Mouse (Mus musculus) skeletal muscle tissue, postnatal 0 days (tissue): ENCODE results near the gene Olfr884. TPM values are rescaled to one million over a fixed set of nuclear protein-coding genes. Genes with fewer than 3 reads are reported as not detected.

Experiments
- polyA plus RNA-seq: library from polyadenylated mRNA; unstranded; fragments of >200 nt; fragmentation: Nextera tagmentation; extraction: Ambion mirVana; gene quantifications from 2 replicates; pipeline ENCODE4 v1.2.1, GENCODE M21; 2015

Gene Olfr884
- polyA plus RNA-seq: not detected in 2 replicates

GRCm38 (mm10) chr9:38046255-38046654, at the start of gene Olfr884:
Gene Olfr884 (plus strand): TSS chr9:38046555.

GRCm38 (mm10) chr9:38025508-38025907, 20.8 kb upstream of the Olfr884 start, which contains the start of gene Olfr883:
Gene Olfr883 (plus strand): TSS chr9:38025808.

GRCm38 (mm10) chr9:38061022-38061421, 14.7 kb downstream of the Olfr884 start, which contains the start of gene Olfr885:
Gene Olfr885 (plus strand): TSS chr9:38061322.

GRCm38 (mm10) chr9:38083772-38084171, 37.4 kb downstream of the Olfr884 start, which contains the start of gene Olfr887:
Gene Olfr887 (plus strand): TSS chr9:38084072.

Other genes starting within 250 kb of the Olfr884 start
- not detected in 2 replicates for gene Olfr876, start 243.5 kb upstream of the Olfr884 start, polyA plus RNA-seq
- not detected in 2 replicates for gene Olfr877, start 192.3 kb upstream of the Olfr884 start, polyA plus RNA-seq
- gene Olfr145, start 149.8 kb upstream of the Olfr884 start, polyA plus RNA-seq: not detected in 2 replicates
- not detected in 2 replicates for gene Olfr878, start 128.7 kb upstream of the Olfr884 start, polyA plus RNA-seq
- gene Olfr881, start 54.7 kb upstream of the Olfr884 start, polyA plus RNA-seq: not detected in 2 replicates
- not detected in 2 replicates for gene Olfr883, start 20.7 kb upstream of the Olfr884 start, polyA plus RNA-seq
- not detected in 2 replicates for gene Olfr885, start 14.8 kb downstream of the Olfr884 start, polyA plus RNA-seq
- gene Olfr887, start 37.5 kb downstream of the Olfr884 start, polyA plus RNA-seq: not detected in 2 replicates
- not detected in 2 replicates for gene Olfr888, start 61.6 kb downstream of the Olfr884 start, polyA plus RNA-seq
- gene Olfr889, start 68.6 kb downstream of the Olfr884 start, polyA plus RNA-seq: 0.02 and 0.03 TPM in 2 replicates
- gene Olfr890, start 96.0 kb downstream of the Olfr884 start, polyA plus RNA-seq: not detected in 2 replicates
- gene Olfr891, start 134.3 kb downstream of the Olfr884 start, polyA plus RNA-seq: not detected in 2 replicates
- gene Olfr893, start 161.8 kb downstream of the Olfr884 start, polyA plus RNA-seq: not detected in 2 replicates
- not detected in 2 replicates for gene Olfr894, start 171.5 kb downstream of the Olfr884 start, polyA plus RNA-seq
- gene Olfr143, start 206.2 kb downstream of the Olfr884 start, polyA plus RNA-seq: not detected in 2 replicates
- gene Olfr895, start 221.3 kb downstream of the Olfr884 start, polyA plus RNA-seq: not detected in 2 replicates
- gene Olfr896-ps1, start 244.6 kb downstream of the Olfr884 start, polyA plus RNA-seq: not detected in 2 replicates